Mouse (Mus musculus) B cell, adult 2 months (primary cell): ENCODE measurements around the gene Tenm3.

ENCODE experiments used
- DNase-seq, 2 experiments: peaks; one replicate each; pipeline ENCODE4 v3.0.0; 2022

Gene Tenm3

DNA sequence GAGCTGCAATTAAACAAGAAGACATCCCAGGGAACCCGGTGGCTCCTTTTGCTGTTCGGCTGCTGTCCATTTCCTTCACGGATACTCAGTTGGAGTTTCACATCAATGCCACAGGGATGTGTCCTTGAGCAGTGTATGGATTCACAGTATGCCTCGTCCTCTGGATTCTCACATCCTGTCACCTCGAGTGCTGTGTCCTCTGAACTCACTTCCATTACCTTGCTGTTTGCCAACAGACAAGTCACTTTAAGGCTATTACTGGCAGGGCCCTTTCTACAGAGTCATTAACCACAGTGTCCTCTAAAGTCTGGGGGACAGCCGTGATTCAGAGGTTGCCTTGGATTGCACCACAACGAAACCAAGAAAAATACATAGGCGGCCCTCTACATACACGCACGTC, 110.0 kb downstream of the Tenm3 start:
- no peak for DNase-seq

GRCm38 (mm10) chr8:48733057-48733456, 110.7 kb downstream of the Tenm3 start:
- no peak for DNase-seq

DNA sequence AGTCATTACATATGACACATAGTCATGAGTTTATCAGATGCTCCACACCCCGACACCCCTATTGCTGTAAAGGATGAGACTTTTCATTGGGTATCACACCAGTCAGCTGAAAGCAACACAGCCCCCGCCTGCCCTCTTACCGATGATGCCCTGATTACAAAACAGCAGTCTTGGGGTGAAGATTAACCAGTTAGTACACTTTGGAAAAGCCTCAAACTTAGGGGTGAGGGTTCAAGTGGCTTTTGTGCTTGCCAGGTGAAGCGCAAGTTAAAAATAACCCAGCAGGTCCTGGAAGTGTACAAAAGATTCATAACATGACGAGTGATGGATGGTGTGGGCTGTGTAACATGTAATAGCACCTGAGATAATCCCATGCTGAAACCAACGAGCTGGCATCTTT, 113.0 kb downstream of the Tenm3 start:
- no peak for DNase-seq

DNA sequence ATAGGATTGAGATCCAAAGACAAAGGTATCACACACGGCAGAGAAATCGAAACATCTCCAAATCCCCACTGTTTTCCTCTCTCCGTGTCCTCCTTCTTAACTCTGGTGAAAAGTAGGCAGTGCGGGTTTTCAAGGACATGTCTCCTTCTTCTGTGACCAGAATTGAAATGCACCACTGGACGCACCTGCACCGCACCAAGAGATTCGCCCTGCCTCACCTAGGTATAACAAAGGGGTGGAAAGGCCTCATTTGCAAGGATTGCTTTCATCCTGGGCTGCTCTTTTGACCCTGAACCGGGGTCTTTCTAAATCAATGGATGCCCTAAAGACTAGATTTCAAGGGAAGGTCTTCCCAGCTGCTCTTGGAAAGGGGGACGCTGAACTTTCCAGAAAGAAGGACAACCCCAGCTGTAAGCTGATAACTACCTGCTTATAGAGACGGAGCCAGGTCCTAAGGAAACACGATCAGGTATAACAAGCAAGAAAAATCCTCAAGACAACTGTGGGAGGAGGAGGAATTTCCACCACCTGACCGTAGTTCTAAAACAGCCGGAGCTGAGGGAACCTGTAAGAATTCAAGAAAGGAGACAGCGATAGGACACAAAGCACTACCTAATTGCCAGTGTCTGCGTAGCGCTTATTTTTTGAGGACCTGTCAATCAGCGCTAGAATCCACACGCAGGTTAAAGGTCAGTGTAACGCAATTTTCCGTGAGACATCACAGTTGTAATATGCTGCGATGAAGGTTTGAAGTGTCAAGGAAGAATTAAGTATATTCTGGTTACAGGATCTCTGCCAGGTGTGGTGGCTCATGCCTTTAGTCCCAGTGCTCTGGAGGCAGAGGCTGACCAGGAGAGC, 114.7 kb downstream of the Tenm3 start:
- no peak for DNase-seq

DNA sequence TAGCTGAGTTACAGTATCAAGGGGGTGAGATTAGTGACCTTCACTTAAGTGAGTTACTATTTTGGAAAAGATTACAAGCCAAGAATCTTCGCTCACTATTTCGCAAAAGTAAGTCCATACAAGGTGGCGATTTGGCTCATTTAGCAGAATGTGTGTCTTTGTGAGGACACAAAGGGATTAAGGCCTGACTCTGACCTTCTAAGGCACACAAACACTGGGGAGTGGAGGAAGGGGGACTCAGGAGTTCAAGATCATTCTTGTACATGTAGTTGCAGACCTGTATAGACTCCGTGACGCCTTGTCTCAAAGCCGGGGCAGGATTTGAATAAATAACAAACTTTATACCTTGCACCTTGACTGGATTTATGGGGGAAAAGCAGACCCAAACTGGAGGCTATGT, 115.7 kb downstream of the Tenm3 start:
- DNase-seq, result no peak

DNA sequence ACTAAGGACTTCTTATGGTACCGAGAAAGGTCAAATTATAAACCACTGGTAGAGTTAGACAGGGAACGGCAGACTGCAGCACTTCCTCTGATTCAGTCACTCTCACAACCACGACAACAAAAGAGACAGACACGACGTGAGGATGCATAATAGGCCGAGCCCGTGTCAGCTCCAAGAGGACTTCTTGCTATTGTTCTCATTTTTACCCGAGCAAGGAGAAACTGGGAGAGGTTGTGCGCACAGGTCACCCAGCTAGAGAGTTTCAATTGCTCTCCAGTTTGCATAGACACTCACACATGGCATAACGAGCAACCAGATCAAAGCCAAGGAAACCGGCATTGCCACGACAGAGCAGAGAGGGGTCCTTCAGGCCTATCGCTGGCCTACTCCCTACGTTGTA, 121.0 kb downstream of the Tenm3 start:
- no peak for DNase-seq

GRCm38 (mm10) chr8:48722318-48722717, 121.4 kb downstream of the Tenm3 start:
- no peak for DNase-seq

DNA sequence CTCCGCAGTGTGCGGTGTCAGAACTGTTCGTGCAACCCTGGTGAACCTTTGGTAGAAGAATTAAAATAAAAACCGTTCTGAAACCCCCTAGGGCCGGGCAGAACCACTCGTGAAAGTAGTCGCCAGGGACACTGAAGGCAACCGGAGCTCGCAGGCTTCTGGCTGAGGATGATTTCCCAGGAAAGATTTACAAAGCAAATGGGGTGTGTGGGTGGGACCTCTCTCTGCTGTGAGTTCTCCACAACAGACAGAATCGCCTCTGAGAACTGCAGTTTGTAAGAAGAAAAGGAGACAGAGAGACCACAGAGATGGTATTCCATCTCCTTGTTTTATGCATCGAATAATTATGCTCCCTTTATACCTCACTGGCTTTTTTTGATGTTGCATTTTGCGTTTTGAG, 122.4 kb downstream of the Tenm3 start:
- DNase-seq, result no peak

DNA sequence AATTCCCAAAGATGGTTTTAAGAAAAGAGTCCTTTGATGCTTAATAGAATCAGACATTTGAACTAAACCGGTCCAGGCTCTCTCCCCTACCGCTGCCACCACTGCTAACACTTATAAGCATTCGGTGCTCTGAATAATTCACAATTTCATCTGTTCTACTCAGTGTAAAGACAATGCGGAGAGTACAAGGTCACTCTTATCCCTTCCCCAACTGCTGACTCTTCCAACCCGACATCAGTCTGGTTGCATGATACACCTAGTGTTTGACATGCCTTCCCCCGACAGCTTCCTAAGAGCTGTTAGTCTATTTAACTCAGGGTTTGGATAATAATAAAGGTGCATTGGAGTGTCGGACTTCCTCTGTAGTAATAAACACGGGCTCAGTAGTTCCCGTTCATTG, 128.1 kb downstream of the Tenm3 start:
- DNase-seq, result no peak

DNA sequence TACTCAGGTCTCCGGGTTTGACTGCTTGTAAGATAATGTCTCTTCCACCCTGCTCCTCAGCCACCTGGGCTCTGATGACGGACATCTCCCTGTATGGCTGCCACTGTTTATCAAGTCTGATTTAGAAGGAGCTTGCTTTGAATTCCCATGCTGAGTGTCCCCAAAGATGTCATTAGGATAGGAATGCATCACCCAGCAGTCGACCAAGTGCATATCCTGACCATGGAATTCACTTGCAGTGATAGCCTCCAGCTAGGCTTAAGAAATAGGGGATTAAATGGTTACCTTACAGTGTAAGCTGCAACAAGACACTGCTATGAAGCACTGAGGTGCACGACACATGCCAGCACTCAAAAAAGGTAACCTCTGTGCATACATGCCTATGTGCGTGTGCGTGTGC, 137.1 kb downstream of the Tenm3 start:
- DNase-seq, result no peak

GRCm38 (mm10) chr8:48704885-48705515, 138.8 kb downstream of the Tenm3 start:
- DNase-seq, result no peak

DNA sequence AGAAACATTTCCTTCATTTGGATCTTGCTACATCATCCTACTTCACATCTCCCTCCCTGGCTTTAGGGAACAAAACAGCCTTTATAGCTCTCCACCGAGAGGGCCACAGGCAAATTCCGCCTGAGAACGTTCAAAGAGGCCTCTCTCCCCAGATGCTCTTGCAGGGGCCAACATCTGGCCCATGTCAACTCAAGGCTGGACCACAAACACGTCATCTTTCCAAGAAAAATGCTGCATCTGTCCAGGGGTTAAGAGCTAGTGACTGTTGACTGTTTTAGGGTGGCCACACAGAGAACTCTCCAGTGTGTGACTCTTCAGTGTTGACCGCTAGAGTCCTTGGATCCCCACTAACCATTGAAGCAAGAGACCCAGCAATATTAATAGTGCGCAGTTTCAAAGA, 139.3 kb downstream of the Tenm3 start:
- no peak for DNase-seq

DNA sequence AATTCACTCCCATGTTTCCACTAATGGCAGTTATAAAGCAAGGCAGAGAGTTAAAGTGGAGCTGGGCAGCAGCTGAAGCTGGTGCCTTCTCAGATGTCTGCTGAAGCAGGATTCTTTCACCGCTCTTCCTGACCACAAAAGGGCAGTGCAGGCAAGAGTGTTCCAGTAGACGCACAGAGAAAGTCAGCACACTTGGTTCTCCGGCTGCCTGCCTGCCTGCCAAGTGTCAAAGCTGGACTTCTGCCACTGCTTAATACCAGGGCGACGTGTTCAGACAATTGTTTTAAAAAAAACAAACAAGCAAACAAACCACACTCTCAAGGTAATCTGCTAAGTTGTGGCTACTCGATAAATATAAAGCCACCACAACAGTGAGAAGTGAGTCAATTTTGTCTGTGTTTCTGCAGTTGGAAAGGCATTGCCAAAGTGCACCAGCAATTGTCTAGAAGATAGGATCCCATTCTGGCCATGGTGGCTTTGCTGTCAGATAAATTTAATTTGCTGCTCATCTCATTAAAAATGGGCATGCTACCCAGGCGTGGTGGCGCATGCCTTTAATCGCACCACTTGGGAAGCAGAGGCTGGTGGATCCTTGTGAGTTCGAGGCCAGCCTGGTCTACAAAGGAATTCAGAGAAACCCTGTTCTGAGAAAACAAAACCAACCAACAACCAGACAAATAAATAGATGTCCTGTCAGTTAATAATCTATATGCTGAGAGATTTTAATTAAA, 152.9 kb downstream of the Tenm3 start:
- DNase-seq, result no peak

- DNase-seq, result no peak
Observed at GRCm38 (mm10) chr8:48688706-48689105, 155.0 kb downstream of the Tenm3 start.

DNA sequence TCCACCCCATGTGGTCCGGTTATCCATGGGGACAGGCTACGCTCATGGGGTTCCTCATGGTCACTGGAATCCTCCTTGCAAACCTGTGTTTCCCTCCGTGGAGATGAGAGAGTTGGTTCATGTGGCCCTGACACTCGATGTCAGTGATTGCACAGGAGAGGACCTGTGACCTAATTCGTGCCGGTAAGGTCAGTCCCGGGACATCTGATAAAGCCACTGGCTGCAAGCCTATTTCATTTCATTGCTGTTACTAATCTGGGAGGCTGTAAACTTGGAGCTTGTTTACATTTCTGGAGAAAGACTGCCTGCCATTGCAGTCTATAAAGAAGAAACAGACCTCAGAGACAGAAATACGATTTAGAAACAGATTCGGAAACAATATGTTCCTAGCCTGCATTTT, 155.6 kb downstream of the Tenm3 start:
- no peak for DNase-seq

GRCm38 (mm10) chr8:48673476-48673875, 170.3 kb downstream of the Tenm3 start:
- DNase-seq, result no peak

DNA sequence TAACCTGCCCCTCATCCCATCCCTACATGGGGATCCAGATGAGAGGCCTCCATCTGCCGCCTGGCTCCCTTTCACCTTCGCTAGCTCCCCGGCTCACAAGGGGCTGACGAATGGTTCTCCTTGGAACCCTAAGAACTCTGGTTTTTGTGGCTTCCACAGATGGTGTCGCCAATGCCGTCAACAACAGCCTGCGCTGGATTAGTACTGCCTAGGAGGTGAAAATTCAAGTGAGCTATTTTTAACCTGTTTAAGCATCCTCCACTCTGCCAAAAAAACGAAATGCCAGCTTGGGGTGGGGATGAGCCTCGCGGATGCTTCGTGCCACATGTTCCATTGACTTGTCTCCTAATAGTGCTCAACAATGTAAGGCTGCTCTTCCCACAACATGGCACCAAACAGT, 171.3 kb downstream of the Tenm3 start:
- DNase-seq, result no peak

DNA sequence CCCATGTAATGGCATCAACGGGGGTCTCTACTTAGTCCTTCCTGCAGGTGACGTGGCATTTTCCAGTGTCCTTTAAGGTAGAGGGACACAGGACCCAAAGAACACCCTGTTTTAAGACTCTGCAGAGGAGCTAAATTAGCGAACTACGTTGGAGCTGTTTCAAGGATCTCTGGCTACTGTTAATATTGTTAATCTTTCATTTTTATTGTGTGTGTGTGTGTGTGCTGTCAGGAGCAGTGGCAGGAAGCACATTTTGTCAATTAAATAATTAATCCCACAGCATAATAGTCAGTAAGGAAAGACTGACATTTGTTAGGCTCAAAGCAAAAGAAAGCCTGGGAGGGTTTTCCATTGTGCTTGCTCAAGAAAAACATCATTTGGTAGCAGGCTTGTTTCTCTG, 172.4 kb downstream of the Tenm3 start:
- DNase-seq, result no peak

DNA sequence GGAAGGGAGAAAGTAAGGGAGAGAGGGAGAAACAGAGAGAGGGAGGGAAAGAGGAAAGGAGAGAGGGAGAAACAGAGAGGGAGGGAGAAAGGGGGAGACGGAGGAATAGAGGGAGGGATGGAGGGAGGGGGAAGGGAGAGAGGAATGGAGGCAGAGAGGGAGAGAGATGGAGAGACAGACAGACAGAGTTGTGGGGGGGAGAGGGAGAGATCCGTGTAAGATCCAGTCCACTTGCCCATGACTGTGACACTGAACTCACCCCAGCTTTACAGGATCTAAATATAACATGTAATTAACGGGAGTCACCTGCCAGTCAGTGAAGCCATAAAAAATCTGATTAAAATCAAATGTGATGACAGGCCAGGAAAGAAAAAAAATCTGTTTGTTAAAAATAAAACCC, 172.9 kb downstream of the Tenm3 start:
- no peak for DNase-seq

DNA sequence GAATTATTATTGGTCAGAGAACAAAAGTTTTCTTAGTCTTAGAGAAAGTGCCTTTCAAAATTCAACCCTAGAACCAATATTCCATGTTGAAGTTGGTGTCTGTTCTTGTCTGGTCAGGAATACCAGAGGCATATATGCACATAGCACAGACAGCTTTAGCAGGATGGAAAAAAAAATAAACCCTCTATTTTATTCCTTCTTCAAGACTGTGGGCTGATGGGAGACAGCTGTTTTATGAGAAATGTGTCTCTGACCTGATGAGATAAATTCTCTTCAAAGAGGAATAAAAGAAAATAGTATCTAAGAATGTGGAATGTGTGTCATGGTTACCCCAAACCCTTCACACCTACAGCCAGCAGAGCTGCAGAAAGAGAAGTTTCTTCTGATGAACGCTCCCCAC, 173.4 kb downstream of the Tenm3 start:
- no peak for DNase-seq

DNA sequence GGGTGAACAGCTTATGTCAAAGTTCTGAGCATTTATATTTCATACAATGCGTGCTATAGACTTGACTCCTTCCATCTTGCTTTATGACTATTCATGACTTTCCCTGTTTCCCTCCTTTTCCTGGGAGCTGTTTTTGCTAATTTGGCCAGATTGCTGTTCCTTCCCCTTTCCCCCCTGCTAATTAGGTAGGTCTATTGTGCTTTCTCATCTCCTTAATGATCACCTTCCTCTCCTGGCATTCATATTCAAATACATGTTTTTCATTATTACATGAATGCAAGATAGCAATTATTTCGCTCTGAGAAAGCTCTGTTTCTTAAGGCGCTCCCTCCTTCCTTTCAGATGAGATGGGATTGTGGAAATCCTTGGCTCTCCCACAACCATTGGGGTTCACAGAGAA, 178.6 kb downstream of the Tenm3 start:
- DNase-seq, result no peak

DNA sequence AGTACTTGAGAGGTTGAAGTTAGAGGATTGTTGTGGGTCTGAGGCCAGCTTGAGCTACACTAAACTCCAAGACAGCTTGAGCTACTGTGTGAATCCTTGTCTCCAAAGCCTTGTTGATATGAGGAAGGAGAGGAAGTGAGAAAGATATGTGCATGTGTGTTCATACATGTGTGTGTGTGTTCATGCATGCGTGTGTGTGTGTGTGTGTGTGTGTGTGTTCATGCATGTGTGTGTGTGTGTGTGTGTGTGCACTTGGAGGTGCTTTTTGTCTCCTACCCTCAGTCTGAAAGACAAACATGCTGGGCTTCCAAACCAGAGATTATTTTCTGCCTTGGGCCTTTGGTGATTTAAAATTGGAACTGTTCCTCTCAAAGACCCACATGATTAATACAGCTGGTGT, 184.5 kb downstream of the Tenm3 start:
- no peak for DNase-seq

DNA sequence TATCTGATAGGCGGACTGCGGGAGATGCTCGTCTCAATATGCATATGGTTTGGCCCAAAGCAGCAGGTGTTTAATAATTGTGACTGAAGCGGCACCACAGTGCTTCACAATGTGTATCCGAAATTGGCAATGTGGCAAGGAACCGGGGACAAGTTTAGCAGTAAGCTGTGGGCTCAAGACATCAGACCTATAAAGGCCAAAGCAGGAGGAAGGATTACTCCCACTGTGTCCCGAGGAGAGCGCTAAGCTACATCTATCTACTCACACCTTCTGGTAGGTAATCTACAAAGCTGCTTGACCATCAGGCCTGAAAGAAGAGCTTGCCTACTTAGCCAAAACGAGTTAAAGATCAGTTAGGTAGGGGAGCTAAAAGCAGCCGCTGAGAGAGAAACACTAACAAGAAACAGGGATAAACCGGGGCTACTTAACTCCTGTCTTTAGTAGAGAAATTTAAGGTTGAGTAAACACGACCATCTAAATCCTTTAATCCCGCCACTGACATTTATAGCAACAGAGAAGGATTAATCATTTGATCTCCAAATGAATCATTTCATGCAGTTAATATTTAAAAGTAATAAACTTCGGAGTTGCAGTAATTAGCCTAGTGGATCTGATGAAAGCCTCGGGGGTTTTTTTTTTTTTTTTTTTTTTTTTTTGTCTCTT, 188.2 kb downstream of the Tenm3 start:
- DNase-seq, result no peak

DNA sequence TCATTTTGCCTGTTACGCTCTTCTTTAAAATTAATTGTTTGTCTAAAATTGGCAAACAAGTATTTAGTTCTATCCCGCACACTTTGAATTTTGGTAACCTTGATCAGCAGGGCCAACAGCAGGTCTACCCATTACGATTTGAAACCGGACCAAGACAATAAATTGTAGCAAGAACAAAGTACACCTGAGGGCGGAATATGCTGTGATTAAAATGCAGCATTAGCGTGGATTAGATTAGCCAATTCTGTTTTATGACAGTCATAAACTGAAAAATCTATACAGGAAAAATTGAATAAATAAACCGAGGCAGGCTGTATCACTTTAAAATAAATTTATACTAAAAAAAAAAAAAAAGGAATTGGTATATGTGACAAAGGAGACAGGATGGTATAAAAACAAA, 193.9 kb downstream of the Tenm3 start:
- DNase-seq, result no peak
